In genomic region chr8:108011516-108011915, GRCm38 (mm10) we compare ENCODE assay signal across 16 mouse cellular contexts.
DNase-seq lines count a peak whose midpoint lies in the region; ATAC-seq and TF ChIP-seq lines count a peak whose summit lies in the region.
"Had no signal": no experiment of that assay in that cellular context is flagged by ENCODE, and none has a peak within 500 bp of the region (broad histone marks: within the 10 kb centered on the region; RNA-seq: fewer than 3 reads in every experiment).

No protein-coding gene starts in this region.

- peaks cover 65% of the 10 kb centered on the region for H3K4me1 ChIP-seq in limb, embryonic 10.5 days
- H3K4me1 ChIP-seq in lung, adult 2 months (ENCODE audit: control insufficient read depth, insufficient read depth, low read length) = no peaks in the 10 kb centered on the region
- H3K4me1 ChIP-seq: lung, embryonic 15.5 days; midbrain, embryonic 12.5 days had no signal

- no peak overlapping the region for H3K4me3 ChIP-seq in limb, embryonic 10.5 days
- H3K4me3 ChIP-seq in lung, adult 2 months (replicated peaks; ENCODE audit: extremely low read depth, low read depth, low read length) = no peak overlapping the region
- H3K4me3 ChIP-seq: lung, embryonic 15.5 days; midbrain, embryonic 12.5 days had no signal

- H3K9me3 ChIP-seq in limb, embryonic 10.5 days (replicated peaks) = no peaks in the 10 kb centered on the region
- H3K9me3 ChIP-seq: lung, embryonic 15.5 days; midbrain, embryonic 12.5 days had no signal

- no peak for TF ChIP-seq CTCF in lung, adult 2 months (IDR thresholded peaks at IDR 0.05; ENCODE audit: insufficient read depth, low read length)

- ATAC-seq in cerebellum, adult (ENCODE audit: insufficient number of reproducible peaks, low FRiP score, low TSS enrichment) = no peak
- ATAC-seq: intestine, postnatal 0 days had no signal

- peak overlapping the region; percentile 79 for H3K27ac ChIP-seq in limb, embryonic 10.5 days
- H3K27ac ChIP-seq: lung, embryonic 15.5 days; midbrain, embryonic 12.5 days had no signal

- DNase-seq in cerebellum, postnatal 10 days = peak; percentile 44 to 63
- no peak for DNase-seq in cerebellum, adult 18-20 months
- DNase-seq in layer of hippocampus, adult 11-12 months (ENCODE audit: low spot score) = peak; percentile 34
- no peak for DNase-seq in layer of hippocampus, adult 9-10 months (ENCODE audit: low spot score)
- peak; percentile 52 for DNase-seq in brain, adult 2 months (ENCODE audit: low read depth, low spot score)
- no peak for DNase-seq in limb, embryonic 10.5 days (ENCODE audit: low spot score)
- no peak for DNase-seq in lung, adult 2 months
- DNase-seq: B cell, adult 2 months; cerebellum, adult 9-11 months; gastrocnemius, postnatal 36 days; heart, postnatal 36 days; thymus, adult 2 months had no signal

- no peak for TF ChIP-seq POLR2A in lung, adult 2 months (IDR thresholded peaks at IDR 0.05; ENCODE audit: borderline replicate concordance, extremely low read depth, low read depth, low read length)

- no peaks in the 10 kb centered on the region for H3K36me3 ChIP-seq in limb, embryonic 10.5 days
- H3K36me3 ChIP-seq: lung, embryonic 15.5 days; midbrain, embryonic 12.5 days had no signal

- 58% methylated on average over 11 of the region's 11 CpGs for WGBS in limb, embryonic 10.5 days
- 65% methylated on average over 11 of the region's 11 CpGs for WGBS in lung, adult 2 months

- no peaks in the 10 kb centered on the region for H3K27me3 ChIP-seq in limb, embryonic 10.5 days (ENCODE audit: low read depth, poor library complexity, severe bottlenecking)
- H3K27me3 ChIP-seq: lung, embryonic 15.5 days; midbrain, embryonic 12.5 days had no signal

Comparison
In these comparisons a context has a peak if more than half of its experiments do, and no peak if none do; other contexts are left out.
1. DNase-seq: peak in cerebellum, postnatal 10 days (2 of 2), layer of hippocampus, adult 11-12 months (single experiment) and brain, adult 2 months (single experiment); none in cerebellum, adult 18-20 months (0 of 2), layer of hippocampus, adult 9-10 months (single experiment), limb, embryonic 10.5 days (single experiment) and lung, adult 2 months (single experiment).